Mouse (Mus musculus): ENCODE data around the gene Ubiad1. TPM values are rescaled to one million over a fixed set of nuclear protein-coding genes. Genes with fewer than 3 reads are reported as not detected.

Ubiad1 gene
- polyA plus RNA-seq, 1 experiment: 14.4 TPM

GRCm38 (mm10) chr4:148434554-148434953, 10.0 kb downstream of the Ubiad1 start:
- TF ChIP-seq CTCF (IDR thresholded peaks at IDR 0.05; ENCODE audit: borderline replicate concordance, insufficient read depth, low read length): no peak
- TF ChIP-seq POLR2A (IDR thresholded peaks at IDR 0.05; ENCODE audit: low read depth, low read length): no peak
- H3K27ac ChIP-seq (ENCODE audit: insufficient read depth, low read length): no peak overlapping the region
- H3K4me1 ChIP-seq (ENCODE audit: control insufficient read depth, insufficient read depth, low read length): 0 out of 2 replicates have a peak, but pooled peaks cover 4% of the 10 kb centered on the region
- no peak overlapping the region for H3K4me3 ChIP-seq (ENCODE audit: insufficient read depth, low read length)

GRCm38 (mm10) chr4:148433813-148434212, 10.8 kb downstream of the Ubiad1 start:
- no peak overlapping the region for H3K4me3 ChIP-seq (ENCODE audit: insufficient read depth, low read length)
- no peak overlapping the region for H3K27ac ChIP-seq (ENCODE audit: insufficient read depth, low read length)
- 0 out of 2 replicates have a peak, but pooled peaks cover 4% of the 10 kb centered on the region for H3K4me1 ChIP-seq (ENCODE audit: control insufficient read depth, insufficient read depth, low read length)
- TF ChIP-seq CTCF (IDR thresholded peaks at IDR 0.05; ENCODE audit: borderline replicate concordance, insufficient read depth, low read length) (no peak), POLR2A (IDR thresholded peaks at IDR 0.05; ENCODE audit: low read depth, low read length) (no peak)

- Histone ChIP-seq H3K4me3 (ENCODE audit: insufficient read depth, low read length) (no peak overlapping the region), H3K4me1 (ENCODE audit: control insufficient read depth, insufficient read depth, low read length) (0 out of 2 replicates have a peak, but pooled peaks cover 4% of the 10 kb centered on the region), H3K27ac (ENCODE audit: insufficient read depth, low read length) (no peak overlapping the region)
- TF ChIP-seq POLR2A (IDR thresholded peaks at IDR 0.05; ENCODE audit: low read depth, low read length) (no peak), CTCF (IDR thresholded peaks at IDR 0.05; ENCODE audit: borderline replicate concordance, insufficient read depth, low read length) (no peak)
Observed at GRCm38 (mm10) chr4:148433336-148433735, 11.2 kb downstream of the Ubiad1 start.

GRCm38 (mm10) chr4:148432488-148432887, 12.1 kb downstream of the Ubiad1 start:
- H3K27ac ChIP-seq (ENCODE audit: insufficient read depth, low read length): no peak overlapping the region
- TF ChIP-seq CTCF (IDR thresholded peaks at IDR 0.05; ENCODE audit: borderline replicate concordance, insufficient read depth, low read length) (no peak), POLR2A (IDR thresholded peaks at IDR 0.05; ENCODE audit: low read depth, low read length) (no peak)
- 0 out of 2 replicates have a peak, but pooled peaks cover 4% of the 10 kb centered on the region for H3K4me1 ChIP-seq (ENCODE audit: control insufficient read depth, insufficient read depth, low read length)
- no peak overlapping the region for H3K4me3 ChIP-seq (ENCODE audit: insufficient read depth, low read length)

- H3K4me3 ChIP-seq (ENCODE audit: insufficient read depth, low read length): no peak overlapping the region
- TF ChIP-seq CTCF (IDR thresholded peaks at IDR 0.05; ENCODE audit: borderline replicate concordance, insufficient read depth, low read length): no peak
- TF ChIP-seq POLR2A (IDR thresholded peaks at IDR 0.05; ENCODE audit: low read depth, low read length): no peak
Observed at GRCm38 (mm10) chr4:148430880-148431519, 13.6 kb downstream of the Ubiad1 start.

GRCm38 (mm10) chr4:148429686-148430085, 14.9 kb downstream of the Ubiad1 start:
- Histone ChIP-seq H3K4me3 (ENCODE audit: insufficient read depth, low read length) (no peak overlapping the region), H3K27ac (ENCODE audit: insufficient read depth, low read length) (no peak overlapping the region), H3K4me1 (ENCODE audit: control insufficient read depth, insufficient read depth, low read length) (0 out of 2 replicates have a peak, but pooled peaks cover under 1% of the 10 kb centered on the region)
- peak; percentile 45; the same call in 1 of the 2 replicates for TF ChIP-seq CTCF (IDR thresholded peaks at IDR 0.05; ENCODE audit: borderline replicate concordance, insufficient read depth, low read length)
- TF ChIP-seq POLR2A (IDR thresholded peaks at IDR 0.05; ENCODE audit: low read depth, low read length): no peak

More at GRCm38 (mm10) chr4:148430880-148431519, 13.6 kb downstream of the Ubiad1 start:
- H3K4me1 ChIP-seq (ENCODE audit: control insufficient read depth, insufficient read depth, low read length): 0 out of 2 replicates have a peak, but pooled peaks cover 4% of the 10 kb centered on the region
- no peak overlapping the region for H3K27ac ChIP-seq (ENCODE audit: insufficient read depth, low read length)

GRCm38 (mm10) chr4:148429121-148429520, 15.4 kb downstream of the Ubiad1 start:
- no peak overlapping the region for H3K27ac ChIP-seq (ENCODE audit: insufficient read depth, low read length)
- no peak for TF ChIP-seq CTCF (IDR thresholded peaks at IDR 0.05; ENCODE audit: borderline replicate concordance, insufficient read depth, low read length)
- no peak for TF ChIP-seq POLR2A (IDR thresholded peaks at IDR 0.05; ENCODE audit: low read depth, low read length)
- H3K4me3 ChIP-seq (ENCODE audit: insufficient read depth, low read length): no peak overlapping the region
- no peaks in the 10 kb centered on the region for H3K4me1 ChIP-seq (ENCODE audit: control insufficient read depth, insufficient read depth, low read length)

GRCm38 (mm10) chr4:148428544-148428943, 16.0 kb downstream of the Ubiad1 start:
- H3K4me1 ChIP-seq (ENCODE audit: control insufficient read depth, insufficient read depth, low read length): no peaks in the 10 kb centered on the region
- no peak overlapping the region for H3K4me3 ChIP-seq (ENCODE audit: insufficient read depth, low read length)
- H3K27ac ChIP-seq (ENCODE audit: insufficient read depth, low read length): no peak overlapping the region
- TF ChIP-seq CTCF (IDR thresholded peaks at IDR 0.05; ENCODE audit: borderline replicate concordance, insufficient read depth, low read length): no peak
- TF ChIP-seq POLR2A (IDR thresholded peaks at IDR 0.05; ENCODE audit: low read depth, low read length): no peak

GRCm38 (mm10) chr4:148426950-148427850, 17.4 kb downstream of the Ubiad1 start:
- H3K4me3 ChIP-seq (ENCODE audit: insufficient read depth, low read length): no peak overlapping the region
- H3K27ac ChIP-seq (ENCODE audit: insufficient read depth, low read length): no peak overlapping the region
- H3K4me1 ChIP-seq (ENCODE audit: control insufficient read depth, insufficient read depth, low read length): no peaks in the 10 kb centered on the region
- TF ChIP-seq CTCF (IDR thresholded peaks at IDR 0.05; ENCODE audit: borderline replicate concordance, insufficient read depth, low read length): no peak

Measured in embryonic fibroblast, embryonic 13.5 days (primary cell).